Mouse (Mus musculus): ENCODE data around the gene Dnaja1.

GRCm38 (mm10) chr4:40700216-40700615 is 21.7 kb upstream of the Dnaja1 start:
- TF ChIP-seq CTCF (IDR thresholded peaks at IDR 0.05; ENCODE audit: low read depth): no peak
- no peak for TF ChIP-seq EP300 (IDR thresholded peaks at IDR 0.05; ENCODE audit: low read depth)
